Mouse (Mus musculus): Measurements from ENCODE around the gene Shisa8. TPM values are rescaled to one million over a fixed set of nuclear protein-coding genes. Genes with fewer than 3 reads are reported as not detected.
A peak's percentile ranks its signal among the peaks of the same experiment; 100 is the strongest.

The Shisa8 gene
- polyA plus RNA-seq, 1 experiment from 2014 or later: 0.66 TPM

GRCm38 (mm10) chr15:82220003-82220675 is 7.5 kb upstream of the Shisa8 start:
- Histone ChIP-seq H3K27ac (no peak overlapping the region), H3K9me3 (replicated peaks; ENCODE audit: low read length) (no peaks in the 10 kb centered on the region), H3K36me3 (ENCODE audit: insufficient read depth, low read length) (no peaks in the 10 kb centered on the region), H3K4me1 (replicated peaks; ENCODE audit: insufficient read depth, low read length) (peaks cover 6% of the 10 kb centered on the region), H3K4me3 (replicated peaks; ENCODE audit: low read depth, low read length) (no peak overlapping the region), H3K27me3 (ENCODE audit: insufficient read depth, low read length) (peaks cover 24% of the 10 kb centered on the region; the same call in 1 of the 2 replicates), H3K4me2 (ENCODE audit: low read length) (no peak overlapping the region), H3K9ac (ENCODE audit: low read depth, low read length) (no peak overlapping the region)
- no peak for ATAC-seq (replicated peaks; ENCODE audit: low FRiP score, low read depth)
- TF ChIP-seq CTCF (IDR thresholded peaks at IDR 0.05; ENCODE audit: low read depth): no peak
- DNase-seq (ENCODE audit: low spot score): no peak
- WGBS: 74% methylated on average over 12 of the region's 12 CpGs

GRCm38 (mm10) chr15:82218778-82219666 is 6.4 kb upstream of the Shisa8 start:
- Histone ChIP-seq H3K36me3 (ENCODE audit: insufficient read depth, low read length) (no peaks in the 10 kb centered on the region), H3K9ac (ENCODE audit: low read depth, low read length) (no peak overlapping the region), H3K4me3 (replicated peaks; ENCODE audit: low read depth, low read length) (no peak overlapping the region), H3K27ac (no peak overlapping the region), H3K9me3 (replicated peaks; ENCODE audit: low read length) (no peaks in the 10 kb centered on the region), H3K27me3 (ENCODE audit: insufficient read depth, low read length) (peaks cover 25% of the 10 kb centered on the region; the same call in 1 of the 2 replicates), H3K4me1 (replicated peaks; ENCODE audit: insufficient read depth, low read length) (peaks cover 1% of the 10 kb centered on the region; the same call in 1 of the 2 replicates), H3K4me2 (ENCODE audit: low read length) (no peak overlapping the region)
- TF ChIP-seq CTCF (IDR thresholded peaks at IDR 0.05; ENCODE audit: low read depth): no peak
- WGBS: 68% methylated on average over 26 of the region's 26 CpGs
- no peak for DNase-seq (ENCODE audit: low spot score)
- no peak for ATAC-seq (replicated peaks; ENCODE audit: low FRiP score, low read depth)

- Histone ChIP-seq H3K36me3 (ENCODE audit: insufficient read depth, low read length) (no peaks in the 10 kb centered on the region), H3K27ac (no peak overlapping the region), H3K9ac (ENCODE audit: low read depth, low read length) (no peak overlapping the region), H3K4me3 (replicated peaks; ENCODE audit: low read depth, low read length) (no peak overlapping the region), H3K27me3 (ENCODE audit: insufficient read depth, low read length) (peaks cover 26% of the 10 kb centered on the region), H3K9me3 (replicated peaks; ENCODE audit: low read length) (no peaks in the 10 kb centered on the region), H3K4me1 (replicated peaks; ENCODE audit: insufficient read depth, low read length) (no peaks in the 10 kb centered on the region), H3K4me2 (ENCODE audit: low read length) (no peak overlapping the region)
- no peak for DNase-seq (ENCODE audit: low spot score)
- 51% methylated on average over 9 of the region's 9 CpGs for WGBS
- TF ChIP-seq CTCF (IDR thresholded peaks at IDR 0.05; ENCODE audit: low read depth): no peak
- ATAC-seq (replicated peaks; ENCODE audit: low FRiP score, low read depth): no peak
Observed at GRCm38 (mm10) chr15:82217980-82218379, 5.4 kb upstream of the Shisa8 start.

GRCm38 (mm10) chr15:82217039-82217438 is 4.4 kb upstream of the Shisa8 start:
- Histone ChIP-seq H3K9me3 (replicated peaks; ENCODE audit: low read length) (no peaks in the 10 kb centered on the region), H3K4me1 (replicated peaks; ENCODE audit: insufficient read depth, low read length) (peaks cover 6% of the 10 kb centered on the region; the same call in 1 of the 2 replicates), H3K9ac (ENCODE audit: low read depth, low read length) (no peak overlapping the region), H3K27me3 (ENCODE audit: insufficient read depth, low read length) (peaks cover 30% of the 10 kb centered on the region), H3K4me2 (ENCODE audit: low read length) (no peak overlapping the region), H3K36me3 (ENCODE audit: insufficient read depth, low read length) (no peaks in the 10 kb centered on the region), H3K4me3 (replicated peaks; ENCODE audit: low read depth, low read length) (no peak overlapping the region), H3K27ac (no peak overlapping the region)
- no peak for DNase-seq (ENCODE audit: low spot score)
- peak; percentile 18; the same call in 1 of the 2 replicates for TF ChIP-seq CTCF (IDR thresholded peaks at IDR 0.05; ENCODE audit: low read depth)
- ATAC-seq (replicated peaks; ENCODE audit: low FRiP score, low read depth): no peak
- WGBS: 40% methylated on average over 7 of the region's 7 CpGs

- no peak for TF ChIP-seq CTCF (IDR thresholded peaks at IDR 0.05; ENCODE audit: low read depth)
- Histone ChIP-seq H3K27me3 (ENCODE audit: insufficient read depth, low read length) (peaks cover 37% of the 10 kb centered on the region), H3K9ac (ENCODE audit: low read depth, low read length) (no peak overlapping the region), H3K27ac (no peak overlapping the region), H3K4me3 (replicated peaks; ENCODE audit: low read depth, low read length) (no peak overlapping the region), H3K4me1 (replicated peaks; ENCODE audit: insufficient read depth, low read length) (peaks cover 11% of the 10 kb centered on the region; the same call in 1 of the 2 replicates), H3K9me3 (replicated peaks; ENCODE audit: low read length) (no peaks in the 10 kb centered on the region), H3K4me2 (ENCODE audit: low read length) (no peak overlapping the region), H3K36me3 (ENCODE audit: insufficient read depth, low read length) (no peaks in the 10 kb centered on the region)
- ATAC-seq (replicated peaks; ENCODE audit: low FRiP score, low read depth): no peak
- WGBS: 51% methylated on average over 20 of the region's 20 CpGs
- no peak for DNase-seq (ENCODE audit: low spot score)
Observed at GRCm38 (mm10) chr15:82216142-82216827, 3.7 kb upstream of the Shisa8 start.
